Mouse (Mus musculus) CH12.LX (cell line): Measurements from ENCODE around the gene Zbtb14. TPM values are rescaled to one million over a fixed set of nuclear protein-coding genes. Genes with fewer than 3 reads are reported as not detected.
A peak's percentile ranks its signal among the peaks of the same experiment; 100 is the strongest.

ENCODE experiments used
- DNase-seq: peaks from one replicate; pipeline ENCODE4 v3.0.0-alpha.2; 2013; ENCODE audit errors: extremely low read depth
- H3K27ac ChIP-seq: 2 replicates; pipeline ENCODE4 v1.5.1; 2012; ENCODE audit warnings: low read depth, mild to moderate bottlenecking, control low read depth, moderate library complexity; ENCODE audit not compliant: insufficient read depth
- H3K27me3 ChIP-seq: replicated peaks from 2 replicates; pipeline ENCODE3; 2012; ENCODE audit warnings: inconsistent platforms
- H3K36me3 ChIP-seq, 2 experiments: replicated peaks in 1 of 2; 2 replicates each; pipeline versions ENCODE3 to v1.6.1; 2012; ENCODE audit warnings: inconsistent platforms in 1 of 2, low read length in 1 of 2, mild to moderate bottlenecking in 1 of 2, mixed read lengths in 1 of 2, moderate library complexity in 1 of 2; ENCODE audit not compliant: control insufficient read depth in 1 of 2, insufficient read depth in 1 of 2
- H3K4me1 ChIP-seq, 2 experiments: 2 replicates each; pipeline ENCODE4 v1.6.1; 2012; ENCODE audit warnings: inconsistent platforms in 1 of 2, moderate library complexity in 1 of 2; ENCODE audit not compliant: insufficient read depth in 2 of 2, control insufficient read depth in 1 of 2
- H3K4me2 ChIP-seq: 2 replicates; pipeline ENCODE4 v1.6.1; 2012; ENCODE audit warnings: low read depth, mild to moderate bottlenecking, control low read depth; ENCODE audit not compliant: poor library complexity, insufficient read depth, severe bottlenecking
- H3K4me3 ChIP-seq, 3 experiments: fragments of 150-350 bp in 1 of 3; sonication (generic) in 1 of 3; replicated peaks in 1 of 3; 2 replicates each; pipeline versions ENCODE3 to v1.5.1; 2011 to 2012; ENCODE audit warnings: low read depth in 2 of 3, low read length in 2 of 3, mild to moderate bottlenecking in 2 of 3, moderate library complexity in 2 of 3, control low read depth in 1 of 3, improper control_type of control experiment in 1 of 3, inconsistent platforms in 1 of 3, mixed read lengths in 1 of 3; ENCODE audit not compliant: poor library complexity in 1 of 3
- H3K79me2 ChIP-seq: replicated peaks from 2 replicates; pipeline ENCODE4 v1.6.1; 2012; ENCODE audit warnings: mild to moderate bottlenecking, moderate library complexity; ENCODE audit not compliant: control insufficient read depth, poor library complexity, insufficient read depth, severe bottlenecking; ENCODE audit errors: extremely low read depth
- H3K9ac ChIP-seq: 2 replicates; pipeline ENCODE4 v1.6.1; 2012; ENCODE audit warnings: low read depth, mild to moderate bottlenecking, control low read depth, moderate library complexity; ENCODE audit not compliant: insufficient read depth
- H3K9me3 ChIP-seq: replicated peaks from 2 replicates; pipeline ENCODE3; 2012; ENCODE audit warnings: low read length, inconsistent platforms, mixed read lengths
- CHD1 ChIP-seq: IDR thresholded peaks from 2 replicates; pipeline ENCODE4 v1.6.1; 2012; ENCODE audit warnings: low read depth, low read length, improper control_type of control experiment, inconsistent platforms
- E2F4 ChIP-seq: IDR thresholded peaks from 2 replicates; pipeline ENCODE4 v1.6.1; 2011; ENCODE audit warnings: low read depth, low read length, improper control_type of control experiment; ENCODE audit not compliant: insufficient replicate concordance
- ELF1 ChIP-seq: IDR thresholded peaks from 2 replicates; pipeline ENCODE4 v1.6.1; 2014; ENCODE audit warnings: low read depth, mild to moderate bottlenecking, inconsistent platforms, low read length, improper control_type of control experiment
- EP300 ChIP-seq: IDR thresholded peaks from 2 replicates; pipeline ENCODE4 v1.6.1; 2011; ENCODE audit warnings: low read length, improper control_type of control experiment
- ETS1 ChIP-seq: conservative IDR thresholded peaks from 2 replicates; pipeline ENCODE4 v1.6.1; 2012; ENCODE audit warnings: low read depth, mild to moderate bottlenecking, inconsistent platforms, low read length, improper control_type of control experiment, moderate library complexity
- MAX ChIP-seq: IDR thresholded peaks from 2 replicates; pipeline ENCODE4 v1.6.1; 2011; ENCODE audit warnings: low read length, improper control_type of control experiment
- MEF2A ChIP-seq: IDR thresholded peaks from 2 replicates; pipeline ENCODE4 v1.6.1; 2014; ENCODE audit warnings: low read depth, mild to moderate bottlenecking, inconsistent platforms, low read length, improper control_type of control experiment, borderline replicate concordance
- MXI1 ChIP-seq: IDR thresholded peaks from 2 replicates; pipeline ENCODE4 v1.6.1; 2011; ENCODE audit warnings: mild to moderate bottlenecking, low read depth, low read length, improper control_type of control experiment
- MYC ChIP-seq: IDR thresholded peaks from 2 replicates; pipeline ENCODE4 v1.6.1; 2011; ENCODE audit warnings: low read depth, mild to moderate bottlenecking, improper control_type of control experiment, low read length
- NRF1 ChIP-seq: IDR thresholded peaks from 2 replicates; pipeline ENCODE4 v1.6.1; 2014; ENCODE audit warnings: low read depth, mild to moderate bottlenecking, inconsistent platforms, low read length, improper control_type of control experiment, moderate library complexity
- TBP ChIP-seq: conservative IDR thresholded peaks from 2 replicates; pipeline ENCODE4 v1.6.1; 2011; ENCODE audit warnings: low read depth, low read length, improper control_type of control experiment
- USF1 ChIP-seq: IDR thresholded peaks from 2 replicates; pipeline ENCODE4 v1.6.1; 2014; ENCODE audit warnings: low read depth, mild to moderate bottlenecking, inconsistent platforms, low read length, improper control_type of control experiment
- ZKSCAN1 ChIP-seq: IDR thresholded peaks from 2 replicates; pipeline ENCODE4 v1.6.1; 2012; ENCODE audit warnings: low read depth, inconsistent platforms, low read length, improper control_type of control experiment, borderline replicate concordance
- ZMIZ1 ChIP-seq: IDR thresholded peaks from 2 replicates; pipeline ENCODE4 v1.6.1; 2012; ENCODE audit warnings: low read depth, mild to moderate bottlenecking, inconsistent platforms, low read length, improper control_type of control experiment
- dilution Hi-C: fragments of 300-500 bp; cut with MboI; formaldehyde crosslinking; loops from 2 replicates; pipeline ENCODE4 v1.14.3; 2020; ENCODE audit warnings: low sequenced_read_pairs; ENCODE audit not compliant: extremely low pct_unique_long_range_greater_than_20kb, extremely low pct_ligation_motif_present
- in situ Hi-C: fragments of 300-500 bp; cut with MboI; formaldehyde crosslinking; loops from 3 replicates; pipeline ENCODE4 v1.14.3; 2019; ENCODE audit warnings: low sequenced_read_pairs, low pct_ligation_motif_present, low pct_unique_long_range_greater_than_20kb, mixed read lengths
- polyA plus RNA-seq: library from polyadenylated mRNA; unstranded; fragments of >175 nt; gene quantifications from 2 replicates; pipeline ENCODE4 v1.2.1, GENCODE M21; 2012; ENCODE audit warnings: low read depth; ENCODE audit not compliant: insufficient read length
- total RNA-seq, 2 experiments: library from RNA; depleted of rRNA; stranded (reverse); fragments of 300-350 nt in 1 of 2; fragments of >200 nt in 1 of 2; gene quantifications; 2 replicates each; pipeline ENCODE4 v1.2.3; 2012 to 2014

Zbtb14 gene
- total and polyA plus RNA-seq, 3 experiments = 6.9 to 9.4 (median 8.8) TPM

DNA sequence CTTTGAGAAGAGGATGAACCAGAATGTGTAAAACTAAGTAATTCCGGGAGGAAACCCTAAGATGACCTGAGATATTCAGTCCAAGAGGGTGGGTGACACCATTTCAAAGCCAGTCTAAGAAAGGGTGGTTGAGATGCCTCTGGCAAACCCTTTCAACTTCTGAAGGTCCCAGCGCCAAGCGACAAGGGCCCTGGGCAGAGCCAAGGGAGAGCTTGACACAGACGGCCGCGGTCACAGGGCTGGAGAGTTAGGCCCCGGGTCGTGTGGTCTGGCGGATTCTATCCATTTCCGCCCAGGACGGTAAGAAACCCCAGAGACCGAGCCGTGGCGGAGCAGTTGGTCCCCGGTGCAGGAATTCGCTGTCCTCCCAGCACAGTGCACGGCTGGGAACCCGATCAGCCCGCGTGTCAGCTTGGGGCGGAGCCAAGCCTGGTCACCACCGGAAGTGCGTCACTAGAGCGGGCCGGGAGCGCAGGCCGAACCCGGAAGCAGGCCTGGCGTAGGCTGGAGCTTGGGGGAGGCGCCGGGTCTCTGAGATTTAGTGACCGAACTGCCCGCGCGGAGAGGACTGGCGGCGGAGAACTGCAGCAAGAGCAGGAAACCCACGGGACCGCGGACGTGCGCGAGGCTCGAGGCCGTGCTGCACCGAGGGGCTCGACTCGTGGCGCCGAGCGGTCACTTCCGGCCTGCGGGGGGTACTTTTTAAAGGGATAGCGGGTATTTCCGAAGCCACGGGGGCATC, 34.2 kb downstream of the Zbtb14 start (continued):
- no peak; the same call in 1 of the 2 replicates for TF ChIP-seq ETS1
- no peak for TF ChIP-seq USF1
- 0 out of 2 replicates have a peak, but pooled peaks have one; percentile 9 for TF ChIP-seq MEF2A
- peak; percentile 28; the same call in 1 of the 2 replicates for TF ChIP-seq NRF1
- peak; percentile 87 for TF ChIP-seq ZMIZ1
- no peak for TF ChIP-seq ZKSCAN1
- TF ChIP-seq CHD1 = no peak
- TF ChIP-seq EP300 = no peak

DNA sequence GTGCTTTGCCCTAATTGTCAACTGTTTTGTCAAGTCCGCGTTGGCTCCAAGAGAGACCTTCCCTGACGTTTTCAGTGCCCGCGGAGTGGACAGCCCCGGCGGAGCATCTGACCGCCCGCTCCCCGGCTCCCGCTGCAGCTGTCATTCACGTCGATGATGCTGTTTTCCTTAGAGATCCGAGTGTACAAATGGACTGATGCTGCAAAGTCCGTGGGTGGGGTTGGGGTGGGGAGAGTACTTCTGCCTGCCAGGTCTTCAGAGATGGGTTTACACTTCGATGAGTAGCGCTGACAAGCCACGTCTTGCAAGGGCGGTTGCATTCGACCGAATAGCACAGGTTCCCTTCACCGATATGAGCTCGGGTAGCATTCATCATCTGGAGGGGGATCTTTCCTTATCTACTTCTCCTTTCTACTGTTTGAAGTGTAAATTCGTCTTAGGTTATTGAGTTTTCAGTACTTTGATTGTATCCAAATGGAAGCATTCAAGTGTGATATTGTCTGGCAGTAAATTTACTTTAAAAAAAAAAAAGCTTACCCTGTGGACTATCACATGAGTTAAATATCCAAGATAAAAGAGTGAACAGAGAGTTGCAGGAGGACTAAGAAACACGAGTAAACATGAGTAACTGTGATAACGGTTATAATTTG, 35.0 kb downstream of the Zbtb14 start:
- Histone ChIP-seq H3K79me2 (peaks cover 8% of the 10 kb centered on the region; the same call in 1 of the 2 replicates), H3K36me3 (peaks cover 0 to 4% of the 10 kb centered on the region in 2 experiments), H3K27ac (peak overlapping the region; percentile 85), H3K9ac (peak overlapping the region; percentile 76), H3K9me3 (no peaks in the 10 kb centered on the region), H3K4me3 (peak overlapping the region; percentile 83 to 91 (median 88)), H3K27me3 (no peaks in the 10 kb centered on the region), H3K4me2 (peak overlapping the region; percentile 61), H3K4me1 (peaks cover 5 to 40% of the 10 kb centered on the region in 2 experiments; a peak in 3 of 4 replicates)
- TF ChIP-seq MYC (no peak), MEF2A (0 out of 2 replicates have a peak, but pooled peaks have one; percentile 6), E2F4 (no peak)
- peak; percentile 59 for DNase-seq
- dilution Hi-C loops (no loop called here), in situ Hi-C loops (no loop called here)

DNA sequence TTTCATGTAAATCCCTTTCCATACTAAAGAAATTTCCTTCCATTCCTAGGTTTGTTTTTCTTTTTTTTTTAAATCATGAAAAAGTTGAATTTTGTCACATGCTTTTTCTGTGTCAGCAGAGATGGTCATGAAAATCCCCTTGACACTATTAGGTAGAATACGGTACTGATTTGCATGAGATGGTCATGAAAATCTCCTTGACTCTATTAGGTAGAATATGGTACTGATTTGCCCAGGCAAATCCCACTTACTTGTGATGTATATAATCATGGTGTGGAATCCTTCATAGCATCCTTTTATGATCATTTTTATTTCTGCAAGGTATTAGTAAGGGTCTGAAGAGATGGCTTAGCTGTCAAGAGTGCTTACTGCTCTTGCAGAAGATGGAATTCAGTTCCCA, 38.7 kb downstream of the Zbtb14 start:
- in situ Hi-C loops = no loop called here
- Histone ChIP-seq H3K36me3 (peaks cover 0 to 4% of the 10 kb centered on the region in 2 experiments), H3K4me3 (no peak overlapping the region), H3K9me3 (no peaks in the 10 kb centered on the region)
- peak; percentile 63 for DNase-seq
- no peak for TF ChIP-seq ELF1
- peak; percentile 100 for TF ChIP-seq MXI1
- peak; percentile 68 for TF ChIP-seq TBP
- TF ChIP-seq MAX = 0 out of 2 replicates have a peak, but pooled peaks have one; percentile 26
- TF ChIP-seq, all 38 proteins: peak for 3
- no peaks in the 10 kb centered on the region for H3K27me3 ChIP-seq
- no peak overlapping the region for H3K9ac ChIP-seq
- dilution Hi-C loops = no loop called here
- H3K27ac ChIP-seq = no peak overlapping the region
- no peak overlapping the region for H3K4me2 ChIP-seq
- H3K79me2 ChIP-seq = peaks cover 8% of the 10 kb centered on the region; the same call in 1 of the 2 replicates
- peaks cover 3 to 38% of the 10 kb centered on the region in 2 experiments; a peak in 3 of 4 replicates for H3K4me1 ChIP-seq
